Mouse (Mus musculus) thymus, adult 2 months (tissue): ENCODE data around the gene Bach1. TPM values are rescaled to one million over a fixed set of nuclear protein-coding genes. Genes with fewer than 3 reads are reported as not detected.

Experiments
- DNase-seq: peaks from one replicate; pipeline ENCODE4 v3.0.0; 2021
- H3K27ac ChIP-seq: fragments of 200-500 bp; 2 replicates; pipeline ENCODE4 v1.5.1; 2012; ENCODE audit warnings: low read length, control low read depth; ENCODE audit not compliant: control insufficient read depth, insufficient read depth
- H3K27me3 ChIP-seq: fragments of 200-500 bp; 2 replicates; pipeline ENCODE4 v1.6.1; 2012; ENCODE audit warnings: mild to moderate bottlenecking, low read length, moderate library complexity, mixed read lengths; ENCODE audit not compliant: control insufficient read depth, insufficient read depth
- H3K36me3 ChIP-seq: fragments of 200-500 bp; 2 replicates; pipeline ENCODE4 v1.6.1; 2012; ENCODE audit warnings: mild to moderate bottlenecking, low read length, moderate library complexity; ENCODE audit not compliant: control insufficient read depth, insufficient read depth
- H3K4me1 ChIP-seq: fragments of 200-500 bp; replicated peaks from 2 replicates; pipeline ENCODE4 v1.6.1; 2012; ENCODE audit warnings: low read length; ENCODE audit not compliant: control insufficient read depth, insufficient read depth
- H3K4me3 ChIP-seq: fragments of 200-500 bp; 2 replicates; pipeline ENCODE4 v1.5.1; 2012; ENCODE audit warnings: mild to moderate bottlenecking, low read length, control low read depth, moderate library complexity; ENCODE audit not compliant: control insufficient read depth, insufficient read depth
- CTCF ChIP-seq: fragments of 200-500 bp; IDR thresholded peaks from 2 replicates; pipeline ENCODE4 v1.5.1; 2012; ENCODE audit warnings: mild to moderate bottlenecking, control low read depth, low read length, moderate library complexity, borderline replicate concordance; ENCODE audit not compliant: control insufficient read depth, poor library complexity, insufficient read depth; ENCODE audit errors: extremely low read depth
- POLR2A ChIP-seq: fragments of 200-500 bp; IDR thresholded peaks from 2 replicates; pipeline ENCODE4 v1.6.1; 2012; ENCODE audit warnings: mild to moderate bottlenecking, low read length, control low read depth, moderate library complexity; ENCODE audit not compliant: control insufficient read depth, poor library complexity, insufficient read depth; ENCODE audit errors: extremely low read depth
- WGBS: fragments of 180-500 bp; shearing (Covaris S2); methylation state at CpG from one replicate; pipeline ENCODE4 v1.1.7; 2018; 5-methylcytosine and 5-hydroxymethylcytosine counted together
- polyA plus RNA-seq: library from polyadenylated mRNA; depleted of rRNA; stranded (reverse); fragments of >200 nt; gene quantifications from 2 replicates; pipeline ENCODE4 v1.2.3, GENCODE M21; 2012

Bach1 gene
- polyA plus RNA-seq, 1 experiment = 40.2 TPM

GRCm38 (mm10) chr16:87708570-87708969, 9.8 kb downstream of the Bach1 start:
- Histone ChIP-seq H3K4me1 (peaks cover 59% of the 10 kb centered on the region), H3K27ac (peak overlapping the region; percentile 65), H3K27me3 (no peaks in the 10 kb centered on the region), H3K4me3 (no peak overlapping the region), H3K36me3 (no peaks in the 10 kb centered on the region)
- no peak for DNase-seq
- TF ChIP-seq CTCF (no peak), POLR2A (no peak)
- 61% methylated on average over 5 of the region's 5 CpGs for WGBS

GRCm38 (mm10) chr16:87709144-87709543, 10.4 kb downstream of the Bach1 start:
- Histone ChIP-seq H3K4me3 (no peak overlapping the region), H3K4me1 (peaks cover 64% of the 10 kb centered on the region), H3K27ac (peak overlapping the region; percentile 85), H3K36me3 (no peaks in the 10 kb centered on the region), H3K27me3 (no peaks in the 10 kb centered on the region)
- TF ChIP-seq CTCF = no peak
- no peak for TF ChIP-seq POLR2A
- 17% methylated on average over 5 of the region's 5 CpGs for WGBS
- DNase-seq = no peak

- H3K4me3 ChIP-seq = no peak overlapping the region
- H3K36me3 ChIP-seq = no peaks in the 10 kb centered on the region
- H3K4me1 ChIP-seq = peaks cover 63% of the 10 kb centered on the region
- H3K27me3 ChIP-seq = no peaks in the 10 kb centered on the region
- TF ChIP-seq POLR2A (no peak), CTCF (no peak)
- WGBS = 97% methylated on average over 9 of the region's 9 CpGs
- no peak overlapping the region for H3K27ac ChIP-seq
- DNase-seq = no peak
Observed at GRCm38 (mm10) chr16:87709971-87710370, 11.2 kb downstream of the Bach1 start.

GRCm38 (mm10) chr16:87711961-87712360, 13.2 kb downstream of the Bach1 start:
- WGBS = 58% methylated on average over 2 of the region's 2 CpGs

GRCm38 (mm10) chr16:87712986-87713693, 14.4 kb downstream of the Bach1 start:
- no peaks in the 10 kb centered on the region for H3K27me3 ChIP-seq
- peak; percentile 56 for DNase-seq
- H3K4me3 ChIP-seq = no peak overlapping the region
- peaks cover 13% of the 10 kb centered on the region; the same call in 1 of the 2 replicates for H3K36me3 ChIP-seq
- H3K27ac ChIP-seq = no peak overlapping the region; the same call in 1 of the 2 replicates
- WGBS = 17% methylated on average over 18 of the region's 18 CpGs
- peaks cover 50% of the 10 kb centered on the region for H3K4me1 ChIP-seq
- TF ChIP-seq CTCF (no peak), POLR2A (no peak)

More at GRCm38 (mm10) chr16:87711961-87712360, 13.2 kb downstream of the Bach1 start:
- H3K4me3 ChIP-seq = no peak overlapping the region
- peaks cover 11% of the 10 kb centered on the region; the same call in 1 of the 2 replicates for H3K36me3 ChIP-seq
- DNase-seq = no peak
- H3K27ac ChIP-seq = peak overlapping the region; percentile 39; the same call in 1 of the 2 replicates
- peaks cover 55% of the 10 kb centered on the region for H3K4me1 ChIP-seq
- TF ChIP-seq CTCF (no peak), POLR2A (no peak)
- no peaks in the 10 kb centered on the region for H3K27me3 ChIP-seq

- TF ChIP-seq POLR2A (no peak), CTCF (no peak)
- peaks cover 42% of the 10 kb centered on the region for H3K4me1 ChIP-seq
- peaks cover 18% of the 10 kb centered on the region for H3K36me3 ChIP-seq
- no peaks in the 10 kb centered on the region for H3K27me3 ChIP-seq
- no peak for DNase-seq
- WGBS = 89% methylated on average over 9 of the region's 9 CpGs
- H3K4me3 ChIP-seq = no peak overlapping the region
- no peak overlapping the region for H3K27ac ChIP-seq
Observed at GRCm38 (mm10) chr16:87714550-87714949, 15.8 kb downstream of the Bach1 start.

GRCm38 (mm10) chr16:87715221-87715620, 16.5 kb downstream of the Bach1 start:
- WGBS = 96% methylated on average over 16 of the region's 16 CpGs
- Histone ChIP-seq H3K4me1 (peaks cover 45% of the 10 kb centered on the region), H3K4me3 (no peak overlapping the region), H3K27ac (no peak overlapping the region), H3K36me3 (peaks cover 22% of the 10 kb centered on the region), H3K27me3 (no peaks in the 10 kb centered on the region)
- no peak for TF ChIP-seq CTCF
- TF ChIP-seq POLR2A = no peak
- DNase-seq = no peak
